Mouse (Mus musculus): ENCODE data around the gene Trak2. TPM values are rescaled to one million over a fixed set of nuclear protein-coding genes. Genes with fewer than 3 reads are reported as not detected.
"Not testable (repeated sequence)": the region's sequence is repeated elsewhere in the genome, so short reads cannot be mapped to it uniquely, and the experiment has no call there.

The Trak2 gene
- polyA plus RNA-seq, 1 experiment: 13.7 TPM

DNA sequence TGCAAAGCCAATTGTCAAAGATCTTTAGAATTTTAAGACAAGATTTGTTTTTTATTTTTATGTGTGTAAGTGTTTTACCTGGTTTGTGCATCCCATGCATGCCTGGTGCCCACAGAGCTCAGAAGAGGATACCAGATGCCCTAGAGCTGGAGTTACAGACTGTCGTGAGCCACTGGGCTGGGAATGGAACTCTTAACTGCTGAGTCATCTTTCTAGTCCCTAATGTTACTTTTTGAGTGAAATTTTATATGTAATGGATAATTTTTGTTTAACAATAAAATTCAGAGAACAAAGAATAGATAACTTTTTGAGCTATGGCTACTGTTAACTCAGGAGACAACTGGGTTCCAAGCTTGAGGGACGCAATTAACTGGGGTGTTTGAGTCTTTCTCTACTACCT is 13.5 kb downstream of the Trak2 start:
- TF ChIP-seq MAX (IDR thresholded peaks at IDR 0.05; ENCODE audit: low read depth) (no peak), SRF (IDR thresholded peaks at IDR 0.05; ENCODE audit: control insufficient read depth, insufficient read length, low read depth) (no peak), TCF12 (IDR thresholded peaks at IDR 0.05; ENCODE audit: insufficient read depth, poor library complexity, severe bottlenecking) (no peak), TCF3 (IDR thresholded peaks at IDR 0.05; ENCODE audit: insufficient read length, low read depth) (no peak), POLR2AphosphoS2 (IDR thresholded peaks at IDR 0.05; ENCODE audit: insufficient read length, low read depth) (no peak), MYOG (IDR thresholded peaks at IDR 0.05; ENCODE audit: control insufficient read depth in 1 of 3, insufficient read depth in 1 of 3, insufficient read length in 2 of 3, low read depth in 2 of 3) (no peak), CEBPB (IDR thresholded peaks at IDR 0.05; ENCODE audit: insufficient read depth, poor library complexity, severe bottlenecking) (no peak), POLR2A (IDR thresholded peaks at IDR 0.05; ENCODE audit: insufficient read length, low read depth) (no peak), REST (IDR thresholded peaks at IDR 0.05; ENCODE audit: insufficient read depth, insufficient read length) (no peak), E2F4 (IDR thresholded peaks at IDR 0.05; ENCODE audit: insufficient read depth) (no peak), USF1 (IDR thresholded peaks at IDR 0.05; ENCODE audit: low read depth) (no peak), MYOD1 (IDR thresholded peaks at IDR 0.05; ENCODE audit: control insufficient read depth in 1 of 3, insufficient read length in 2 of 3, low read depth in 2 of 3) (no peak)
- H3ac ChIP-seq (ENCODE audit: control insufficient read depth, insufficient read length): no peak overlapping the region
- H3K36me3 ChIP-seq (ENCODE audit: control insufficient read depth, insufficient read depth): no peaks in the 10 kb centered on the region
- no peak overlapping the region for H3K4me2 ChIP-seq (ENCODE audit: low read depth)
- peaks cover 90% of the 10 kb centered on the region for H3K79me2 ChIP-seq (ENCODE audit: control insufficient read depth, insufficient read depth)
- no peaks in the 10 kb centered on the region for H3K27me3 ChIP-seq (ENCODE audit: control insufficient read depth, insufficient read depth, insufficient read length)
- no peak overlapping the region for H3K4me3 ChIP-seq

- not testable (repeated sequence) for H3K27me3 ChIP-seq (ENCODE audit: control insufficient read depth, insufficient read depth, insufficient read length); H3K4me2 ChIP-seq (ENCODE audit: low read depth); H3ac ChIP-seq (ENCODE audit: control insufficient read depth, insufficient read length); H3K36me3 ChIP-seq (ENCODE audit: control insufficient read depth, insufficient read depth); H3K4me3 ChIP-seq
- H3K79me2 ChIP-seq (ENCODE audit: control insufficient read depth, insufficient read depth): peaks cover 91% of the 10 kb centered on the region
Measured at GRCm38 (mm10) chr1:58958789-58959526, 14.3 kb downstream of the Trak2 start.

DNA sequence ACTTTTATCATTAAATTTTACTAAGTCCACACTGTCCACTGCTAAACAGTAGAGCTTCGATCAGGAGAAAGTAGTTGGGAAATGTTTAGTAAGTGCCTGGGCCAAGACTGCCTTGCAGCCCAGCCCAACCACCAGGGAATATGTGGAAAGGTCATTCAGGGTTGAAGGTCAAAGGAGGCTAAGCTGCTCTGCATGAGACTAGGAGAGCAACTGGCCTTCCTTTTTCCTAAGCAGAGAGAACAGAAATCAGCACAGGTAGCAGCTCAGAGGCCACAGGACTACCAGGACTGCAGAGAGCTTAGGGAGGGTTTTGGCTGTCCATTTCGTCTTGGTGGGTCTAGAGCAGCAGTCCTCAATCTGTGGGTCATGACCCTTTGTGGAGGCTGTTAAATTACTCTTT is 15.3 kb downstream of the Trak2 start:
- H3K4me3 ChIP-seq: no peak overlapping the region
- no peaks in the 10 kb centered on the region for H3K27me3 ChIP-seq (ENCODE audit: control insufficient read depth, insufficient read depth, insufficient read length)
- H3ac ChIP-seq (ENCODE audit: control insufficient read depth, insufficient read length): no peak overlapping the region
- H3K36me3 ChIP-seq (ENCODE audit: control insufficient read depth, insufficient read depth): no peaks in the 10 kb centered on the region
- H3K4me2 ChIP-seq (ENCODE audit: low read depth): no peak overlapping the region
- TF ChIP-seq SRF (IDR thresholded peaks at IDR 0.05; ENCODE audit: control insufficient read depth, insufficient read length, low read depth) (no peak), E2F4 (IDR thresholded peaks at IDR 0.05; ENCODE audit: insufficient read depth) (no peak), TCF3 (IDR thresholded peaks at IDR 0.05; ENCODE audit: insufficient read length, low read depth) (no peak), MYOD1 (IDR thresholded peaks at IDR 0.05; ENCODE audit: control insufficient read depth in 1 of 3, insufficient read length in 2 of 3, low read depth in 2 of 3) (no peak), MAX (IDR thresholded peaks at IDR 0.05; ENCODE audit: low read depth) (no peak), CEBPB (IDR thresholded peaks at IDR 0.05; ENCODE audit: insufficient read depth, poor library complexity, severe bottlenecking) (no peak), TCF12 (IDR thresholded peaks at IDR 0.05; ENCODE audit: insufficient read depth, poor library complexity, severe bottlenecking) (no peak), POLR2AphosphoS2 (IDR thresholded peaks at IDR 0.05; ENCODE audit: insufficient read length, low read depth) (no peak), REST (IDR thresholded peaks at IDR 0.05; ENCODE audit: insufficient read depth, insufficient read length) (no peak), USF1 (IDR thresholded peaks at IDR 0.05; ENCODE audit: low read depth) (no peak), POLR2A (IDR thresholded peaks at IDR 0.05; ENCODE audit: insufficient read length, low read depth) (no peak), MYOG (IDR thresholded peaks at IDR 0.05; ENCODE audit: control insufficient read depth in 1 of 3, insufficient read depth in 1 of 3, insufficient read length in 2 of 3, low read depth in 2 of 3) (no peak)
- peaks cover 89% of the 10 kb centered on the region for H3K79me2 ChIP-seq (ENCODE audit: control insufficient read depth, insufficient read depth)

- no peak overlapping the region for H3K4me2 ChIP-seq (ENCODE audit: low read depth)
Measured at GRCm38 (mm10) chr1:58956229-58956628, 17.0 kb downstream of the Trak2 start.

More at GRCm38 (mm10) chr1:58956229-58956628, 17.0 kb downstream of the Trak2 start:
- no peak overlapping the region for H3ac ChIP-seq (ENCODE audit: control insufficient read depth, insufficient read length)
- no peaks in the 10 kb centered on the region for H3K36me3 ChIP-seq (ENCODE audit: control insufficient read depth, insufficient read depth)
- H3K79me2 ChIP-seq (ENCODE audit: control insufficient read depth, insufficient read depth): peaks cover 74% of the 10 kb centered on the region
- TF ChIP-seq MYOG (IDR thresholded peaks at IDR 0.05; ENCODE audit: control insufficient read depth in 1 of 3, insufficient read depth in 1 of 3, insufficient read length in 2 of 3, low read depth in 2 of 3): no peak
- no peak for TF ChIP-seq E2F4 (IDR thresholded peaks at IDR 0.05; ENCODE audit: insufficient read depth)
- no peak for TF ChIP-seq CEBPB (IDR thresholded peaks at IDR 0.05; ENCODE audit: insufficient read depth, poor library complexity, severe bottlenecking)
- TF ChIP-seq POLR2A (IDR thresholded peaks at IDR 0.05; ENCODE audit: insufficient read length, low read depth): no peak
- TF ChIP-seq TCF3 (IDR thresholded peaks at IDR 0.05; ENCODE audit: insufficient read length, low read depth): no peak
- no peak for TF ChIP-seq MAX (IDR thresholded peaks at IDR 0.05; ENCODE audit: low read depth)
- TF ChIP-seq REST (IDR thresholded peaks at IDR 0.05; ENCODE audit: insufficient read depth, insufficient read length): no peak
- TF ChIP-seq MYOD1 (IDR thresholded peaks at IDR 0.05; ENCODE audit: control insufficient read depth in 1 of 3, insufficient read length in 2 of 3, low read depth in 2 of 3): no peak
- no peak for TF ChIP-seq TCF12 (IDR thresholded peaks at IDR 0.05; ENCODE audit: insufficient read depth, poor library complexity, severe bottlenecking)
- no peak for TF ChIP-seq SRF (IDR thresholded peaks at IDR 0.05; ENCODE audit: control insufficient read depth, insufficient read length, low read depth)
- TF ChIP-seq POLR2AphosphoS2 (IDR thresholded peaks at IDR 0.05; ENCODE audit: insufficient read length, low read depth): no peak
- no peak for TF ChIP-seq USF1 (IDR thresholded peaks at IDR 0.05; ENCODE audit: low read depth)
- no peaks in the 10 kb centered on the region for H3K27me3 ChIP-seq (ENCODE audit: control insufficient read depth, insufficient read depth, insufficient read length)
- no peak overlapping the region for H3K4me3 ChIP-seq

Data from myocyte (in vitro differentiated cells).